Mouse (Mus musculus) thymus, postnatal 0 days (tissue): ENCODE measurements around the gene Fam169b. TPM values are rescaled to one million over a fixed set of nuclear protein-coding genes. Genes with fewer than 3 reads are reported as not detected.

Experiments
- DNase-seq: peaks from one replicate; pipeline ENCODE4 v3.0.0-alpha.2; 2015; ENCODE audit warnings: low spot score
- polyA plus RNA-seq: library from polyadenylated mRNA; unstranded; fragments of >200 nt; fragmentation: Nextera tagmentation; extraction: Ambion mirVana; gene quantifications from 2 replicates; pipeline ENCODE4 v1.2.1, GENCODE M21; 2015

Gene Fam169b
- polyA plus RNA-seq, 1 experiment from 2014 or later: 40.0 TPM

- no peak for DNase-seq
These were observed 122.2 kb downstream of the Fam169b start for GRCm38 (mm10) chr7:68395707-68396333.

- no peak for DNase-seq
These were observed 126.9 kb downstream of the Fam169b start for GRCm38 (mm10) chr7:68400516-68400915.

DNA sequence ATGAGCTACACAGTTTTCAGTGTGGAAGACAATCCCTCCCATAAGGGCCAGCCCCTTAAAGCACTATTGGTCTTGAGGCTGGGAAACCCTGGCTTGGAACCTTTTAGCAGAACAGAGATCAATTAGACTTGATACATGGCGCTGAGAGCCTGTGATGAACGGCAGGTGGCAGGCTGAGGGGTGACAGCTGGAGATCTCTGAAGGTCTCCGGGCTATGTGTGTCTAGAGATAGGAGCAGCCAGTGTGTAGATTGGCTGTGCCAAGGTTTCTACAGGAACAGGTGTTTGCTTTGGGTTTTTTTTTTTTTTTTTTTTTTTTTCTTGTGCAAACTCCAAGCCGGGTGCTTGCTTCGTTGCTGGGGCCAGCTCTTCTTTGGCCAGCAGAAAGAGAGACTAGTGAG lies 135.0 kb downstream of the Fam169b start:
- DNase-seq: no peak

Other genes starting within 250 kb of the Fam169b start
- gene Pgpep1l, start 9.6 kb upstream of the Fam169b start, polyA plus RNA-seq: 0.57 and 0.68 TPM in 2 replicates